Mouse (Mus musculus) left cerebral cortex, adult 6 months (tissue): ENCODE measurements around the gene Rbfox3. TPM values are rescaled to one million over a fixed set of nuclear protein-coding genes. Genes with fewer than 3 reads are reported as not detected.

ENCODE experiments used
- long read RNA-seq, 2 experiments: library from polyadenylated mRNA; unstranded; transcript quantifications; one replicate each; pipeline ENCODE4 v2.0.0; 2019 to 2020
- polyA plus RNA-seq: library from polyadenylated mRNA; unstranded; fragments of <200 nt; fragmentation: Nextera tagmentation; gene quantifications from 2 replicates; pipeline ENCODE4 v1.2.3, GENCODE M21; 2021

Rbfox3 gene
- polyA plus RNA-seq: 154 and 294 TPM in 2 replicates
- long read RNA-seq, experiment 1, transcript Rbfox3-201 (15 exons, 3,150 nt): minor isoform, 6 of 644 reads
- long read RNA-seq, experiment 1, transcript Rbfox3-204 (15 exons, 1,542 nt): major isoform, 302 of 644 reads
- long read RNA-seq, experiment 1, transcript Rbfox3-206 (15 exons, 2,150 nt): minor isoform, 23 of 644 reads
- long read RNA-seq, experiment 1, partial matches to known transcripts: 30 of 644 reads
- long read RNA-seq, experiment 1, other reads (novel, unspliced or antisense): 280 of 644 reads
- long read RNA-seq, experiment 2, transcript Rbfox3-204 (15 exons, 1,542 nt): major isoform, 88 of 266 reads
- long read RNA-seq, experiment 2, partial matches to known transcripts: 42 of 266 reads
- long read RNA-seq, experiment 2, other reads (novel, unspliced or antisense): 132 of 266 reads

GRCm38 (mm10) chr11:118911307-118912070 is at the start of gene Rbfox3:
Rbfox3 (minus strand) TSS chr11:118911597.

GRCm38 (mm10) chr11:118476396-118477373 is 434.7 kb downstream of the Rbfox3 start, which contains the start of gene Engase:
Engase (plus strand) TSS chr11:118476829.

Other genes starting within 250 kb of the Rbfox3 start
- not detected in 2 replicates for gene Enpp7, start 76.6 kb upstream of the Rbfox3 start, polyA plus RNA-seq
- gene Cbx2, start 111.4 kb upstream of the Rbfox3 start, polyA plus RNA-seq: 0.25 and 0.87 TPM in 2 replicates
- gene Cbx8, start 129.4 kb upstream of the Rbfox3 start, polyA plus RNA-seq: 8.6 and 10.9 TPM in 2 replicates
- 4.0 and 15.9 TPM in 2 replicates for gene Cbx4, start 174.6 kb upstream of the Rbfox3 start, polyA plus RNA-seq